Mouse (Mus musculus) neural tube, embryonic 13.5 days (tissue): ENCODE data around the gene Slco2b1. TPM values are rescaled to one million over a fixed set of nuclear protein-coding genes. Genes with fewer than 3 reads are reported as not detected.
A peak's percentile ranks its signal among the peaks of the same experiment; 100 is the strongest.

Experiments used
- ATAC-seq: fragments of 200-750 bp; cut with Nextera tagmentation; 2 replicates; pipeline ENCODE4 v1.8.0; 2017; ENCODE audit warnings: low read depth, mild to moderate bottlenecking, moderate TSS enrichment, moderate library complexity
- H3K27ac ChIP-seq: fragments of 300-500 bp; sonication (generic); replicated peaks from 2 replicates; pipeline ENCODE4 v1.5.1; 2015; ENCODE audit warnings: moderate library complexity, mild to moderate bottlenecking, inconsistent platforms
- H3K27me3 ChIP-seq: fragments of 300-500 bp; sonication (generic); 2 replicates; pipeline ENCODE4 v1.6.1; 2015; ENCODE audit warnings: mild to moderate bottlenecking, inconsistent platforms
- H3K36me3 ChIP-seq: fragments of 300-500 bp; sonication (generic); 2 replicates; pipeline ENCODE4 v1.6.1; 2015; ENCODE audit warnings: mild to moderate bottlenecking, inconsistent platforms
- H3K4me1 ChIP-seq: fragments of 300-500 bp; sonication (generic); replicated peaks from 2 replicates; pipeline ENCODE4 v1.6.1; 2015; ENCODE audit warnings: inconsistent platforms
- H3K4me2 ChIP-seq: fragments of 300-500 bp; sonication (generic); 2 replicates; pipeline ENCODE4 v1.6.1; 2015; ENCODE audit warnings: inconsistent platforms, mild to moderate bottlenecking, moderate library complexity
- H3K4me3 ChIP-seq: fragments of 300-500 bp; sonication (generic); 2 replicates; pipeline ENCODE4 v1.5.1; 2015; ENCODE audit warnings: mild to moderate bottlenecking, inconsistent platforms
- H3K9ac ChIP-seq: fragments of 300-500 bp; sonication (generic); 2 replicates; pipeline ENCODE4 v1.6.1; 2015; ENCODE audit warnings: moderate library complexity, mild to moderate bottlenecking, inconsistent platforms
- H3K9me3 ChIP-seq: fragments of 300-500 bp; sonication (generic); 2 replicates; pipeline ENCODE4 v1.6.1; 2016; ENCODE audit warnings: inconsistent platforms
- WGBS: fragments of 180-500 bp; shearing (Covaris S2); methylation state at CpG from one replicate; pipeline ENCODE4 v1.1.7; 2015; 5-methylcytosine and 5-hydroxymethylcytosine counted together
- polyA plus RNA-seq: library from polyadenylated mRNA; unstranded; fragments of >200 nt; fragmentation: Nextera tagmentation; extraction: Ambion mirVana; gene quantifications from 2 replicates; pipeline ENCODE4 v1.2.1, GENCODE M21; 2015

Gene Slco2b1
- polyA plus RNA-seq, 1 experiment from 2014 or later = 5.0 TPM

DNA sequence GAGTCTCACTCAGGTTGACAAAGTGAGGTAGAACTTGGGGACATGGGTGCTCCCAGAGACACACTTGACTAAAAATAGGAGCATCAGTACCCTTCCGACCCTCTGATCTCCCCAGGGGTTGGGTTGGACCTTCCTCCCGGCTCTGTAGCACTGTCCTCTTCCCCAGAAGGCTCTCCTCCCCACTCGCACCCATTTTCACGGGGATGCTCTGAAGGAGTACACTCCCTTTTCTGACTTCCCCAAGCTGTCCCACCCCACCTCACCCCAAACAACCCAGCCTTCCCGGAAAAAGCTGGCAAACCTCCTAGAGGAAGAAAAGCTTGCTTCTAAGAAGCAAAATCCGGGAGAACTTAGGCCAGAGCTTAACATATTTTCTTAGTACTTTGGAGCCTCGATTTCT lies 20.3 kb downstream of the Slco2b1 start:
- ATAC-seq = no peak
- no peak overlapping the region for H3K9ac ChIP-seq
- no peaks in the 10 kb centered on the region for H3K36me3 ChIP-seq
- H3K27ac ChIP-seq = no peak overlapping the region
- no peaks in the 10 kb centered on the region for H3K9me3 ChIP-seq
- no peak overlapping the region for H3K4me3 ChIP-seq
- H3K27me3 ChIP-seq = no peaks in the 10 kb centered on the region
- WGBS = 76% methylated on average over 7 of the region's 7 CpGs
- H3K4me1 ChIP-seq = no peaks in the 10 kb centered on the region; the same call in 1 of the 2 replicates
- no peak overlapping the region for H3K4me2 ChIP-seq

DNA sequence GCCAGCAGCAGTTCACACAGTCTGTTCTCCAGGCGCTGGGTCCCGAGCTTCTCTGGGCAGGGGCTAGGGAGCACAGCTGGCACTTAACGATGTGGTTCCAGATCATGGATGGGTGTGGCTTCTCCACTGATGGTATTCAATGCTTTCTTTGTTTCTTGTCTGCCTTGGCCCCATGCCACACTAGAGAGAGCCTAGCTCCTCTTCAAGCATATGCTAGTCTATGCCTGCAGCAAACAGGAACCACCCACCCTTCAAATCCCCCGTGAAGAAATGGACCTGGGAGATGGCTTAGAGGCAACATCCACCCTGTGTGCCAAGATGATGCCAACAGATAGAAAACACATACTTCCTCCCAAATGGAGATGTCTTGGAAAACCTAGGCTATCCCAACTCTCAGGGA lies 27.1 kb downstream of the Slco2b1 start:
- no peak for ATAC-seq
- H3K9me3 ChIP-seq = no peaks in the 10 kb centered on the region
- H3K4me2 ChIP-seq = no peak overlapping the region
- no peak overlapping the region for H3K9ac ChIP-seq
- H3K4me3 ChIP-seq = no peak overlapping the region
- no peaks in the 10 kb centered on the region for H3K36me3 ChIP-seq
- no peaks in the 10 kb centered on the region for H3K4me1 ChIP-seq
- no peaks in the 10 kb centered on the region for H3K27me3 ChIP-seq
- 56% methylated on average over 4 of the region's 4 CpGs for WGBS
- no peak overlapping the region for H3K27ac ChIP-seq

DNA sequence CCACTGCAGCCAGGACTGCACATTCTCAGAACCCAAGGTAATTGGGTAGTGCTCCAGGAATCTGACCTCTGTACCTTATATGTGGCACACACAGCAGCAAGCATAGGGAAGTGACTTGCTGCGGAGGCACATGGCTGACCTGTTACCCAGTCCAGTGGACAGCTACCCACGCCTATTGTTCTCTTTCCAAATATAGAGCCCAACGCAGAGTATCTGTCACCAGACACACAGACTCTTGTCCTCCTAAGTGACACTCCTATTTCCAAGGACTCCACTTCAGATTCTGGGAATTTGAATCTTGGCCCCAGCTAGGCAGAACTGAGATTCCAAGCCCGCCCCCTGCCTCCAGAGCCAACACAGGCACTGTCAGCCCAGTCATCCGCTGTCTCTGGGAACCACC lies 30.4 kb downstream of the Slco2b1 start:
- Histone ChIP-seq H3K9me3 (no peaks in the 10 kb centered on the region), H3K27ac (no peak overlapping the region), H3K9ac (no peak overlapping the region), H3K4me1 (no peaks in the 10 kb centered on the region), H3K4me2 (no peak overlapping the region), H3K36me3 (no peaks in the 10 kb centered on the region), H3K27me3 (no peaks in the 10 kb centered on the region), H3K4me3 (no peak overlapping the region)
- ATAC-seq = no peak
- WGBS = 81% methylated on average over 5 of the region's 5 CpGs

DNA sequence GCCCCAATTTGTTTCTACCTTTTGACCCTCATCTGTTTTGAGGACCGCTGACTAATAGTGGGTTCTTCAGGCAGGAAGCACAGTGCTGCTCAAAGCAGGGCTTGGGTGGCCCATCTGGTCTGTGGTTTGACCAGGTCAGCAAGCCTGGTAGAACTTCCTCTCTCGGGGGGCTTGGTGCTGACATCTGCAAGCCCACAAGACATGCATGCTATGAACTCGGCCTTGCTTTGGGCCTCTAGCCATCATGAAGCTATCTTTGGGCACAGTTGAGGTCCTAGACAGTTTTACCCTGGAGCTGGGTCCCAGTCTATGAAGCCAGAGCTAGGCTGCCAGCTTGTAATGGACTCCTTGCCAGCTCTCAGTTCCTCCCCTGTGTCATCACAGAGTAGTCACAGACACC lies 36.2 kb downstream of the Slco2b1 start:
- no peak overlapping the region for H3K4me2 ChIP-seq
- no peak overlapping the region for H3K9ac ChIP-seq
- no peak for ATAC-seq
- H3K27ac ChIP-seq = no peak overlapping the region
- no peaks in the 10 kb centered on the region for H3K9me3 ChIP-seq
- H3K4me3 ChIP-seq = no peak overlapping the region
- WGBS = 88% methylated on average over 3 of the region's 3 CpGs
- H3K36me3 ChIP-seq = no peaks in the 10 kb centered on the region
- H3K4me1 ChIP-seq = 0 out of 2 replicates have a peak, but pooled peaks cover 4% of the 10 kb centered on the region
- no peaks in the 10 kb centered on the region for H3K27me3 ChIP-seq

DNA sequence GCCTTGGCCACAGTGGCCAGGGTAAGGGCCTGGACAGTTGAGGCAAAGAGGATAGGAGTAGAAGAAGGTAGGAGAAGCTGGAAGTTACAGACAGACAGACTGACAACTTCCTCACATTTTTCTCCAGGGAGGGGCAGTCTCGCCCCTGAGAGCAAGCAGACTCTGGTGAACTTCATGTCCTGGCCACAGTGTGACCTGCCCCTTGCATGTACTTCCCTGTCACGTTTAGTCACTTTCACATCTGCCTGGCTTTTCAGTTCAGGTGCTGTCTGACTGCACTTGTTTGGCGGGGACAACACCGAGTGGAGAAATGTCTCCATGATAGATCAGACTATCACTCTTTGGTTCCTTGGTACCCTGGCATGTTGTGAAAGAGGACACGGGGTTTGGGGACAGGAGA lies 36.9 kb downstream of the Slco2b1 start:
- no peaks in the 10 kb centered on the region for H3K36me3 ChIP-seq
- 79% methylated on average over 5 of the region's 5 CpGs for WGBS
- no peak overlapping the region for H3K9ac ChIP-seq
- 0 out of 2 replicates have a peak, but pooled peaks cover 4% of the 10 kb centered on the region for H3K4me1 ChIP-seq
- no peak overlapping the region for H3K27ac ChIP-seq
- no peak overlapping the region for H3K4me2 ChIP-seq
- H3K9me3 ChIP-seq = no peaks in the 10 kb centered on the region
- H3K27me3 ChIP-seq = no peaks in the 10 kb centered on the region
- no peak overlapping the region for H3K4me3 ChIP-seq
- no peak for ATAC-seq

DNA sequence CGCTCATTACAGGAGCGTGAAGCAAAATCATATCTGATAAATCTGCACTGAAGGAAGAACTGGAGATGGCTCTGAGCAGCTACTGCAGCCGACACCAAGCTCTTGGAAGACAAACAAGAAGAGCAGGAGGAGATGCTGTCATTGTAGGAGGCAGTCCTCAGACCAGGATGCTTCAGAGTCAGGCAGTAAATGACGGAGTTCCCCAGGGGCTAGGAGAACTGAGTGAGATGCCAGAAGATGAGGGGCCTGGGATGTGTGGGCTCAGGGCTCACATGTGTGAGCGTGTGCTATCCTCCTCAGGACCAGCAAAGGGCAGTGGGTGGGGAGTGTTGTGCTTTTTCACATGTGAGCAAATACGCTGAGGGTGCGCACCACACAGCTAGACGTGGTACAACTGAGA lies 38.0 kb downstream of the Slco2b1 start:
- ATAC-seq = no peak
- Histone ChIP-seq H3K4me2 (no peak overlapping the region), H3K9ac (no peak overlapping the region), H3K36me3 (no peaks in the 10 kb centered on the region), H3K27ac (no peak overlapping the region), H3K9me3 (no peaks in the 10 kb centered on the region), H3K27me3 (no peaks in the 10 kb centered on the region), H3K4me3 (no peak overlapping the region), H3K4me1 (peaks cover 8% of the 10 kb centered on the region)
- WGBS = 84% methylated on average over 8 of the region's 8 CpGs

DNA sequence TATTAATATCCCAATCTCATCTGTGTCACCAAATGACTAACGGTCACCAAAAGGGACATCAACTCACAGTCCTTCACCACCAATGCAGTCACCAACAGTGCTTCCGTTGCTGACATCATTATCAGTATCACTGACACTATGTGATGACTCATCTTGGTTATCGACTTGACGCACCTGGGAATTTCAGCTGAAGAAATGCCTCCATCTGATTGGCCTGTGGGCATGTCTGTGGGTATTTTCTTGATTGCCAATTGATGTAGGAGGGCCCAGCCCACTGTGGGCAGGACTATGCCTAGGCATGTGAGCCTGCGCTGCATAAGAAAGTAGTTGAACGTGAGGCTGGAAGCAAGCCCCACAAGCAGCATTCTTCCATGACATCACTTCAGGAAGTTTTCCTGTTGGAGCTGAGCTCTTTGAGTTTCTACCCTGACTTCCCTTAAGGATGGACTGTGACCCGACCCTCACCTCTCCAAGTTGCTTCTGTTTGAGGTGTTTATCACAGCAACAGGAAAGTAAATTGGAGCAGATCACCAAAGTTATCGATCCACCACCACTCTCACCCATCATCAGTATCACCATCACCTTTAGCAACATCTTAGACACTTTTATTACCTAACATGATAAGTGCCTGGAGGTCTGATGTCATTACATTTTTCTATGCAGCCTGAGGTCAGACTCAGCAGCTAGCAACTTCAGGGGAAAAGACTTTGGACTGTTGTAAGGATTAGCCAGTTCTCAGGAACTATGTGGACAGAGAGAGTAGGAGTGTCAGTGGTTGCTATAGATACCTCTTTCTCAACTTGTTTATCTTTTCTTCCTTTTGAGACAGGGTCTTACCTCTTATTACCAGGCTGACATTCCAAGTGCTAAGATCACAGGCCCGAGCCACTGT lies 39.4 kb downstream of the Slco2b1 start:
- Histone ChIP-seq H3K4me1 (peaks cover 8% of the 10 kb centered on the region), H3K9ac (no peak overlapping the region), H3K27ac (no peak overlapping the region), H3K4me2 (no peak overlapping the region), H3K27me3 (no peaks in the 10 kb centered on the region), H3K4me3 (no peak overlapping the region), H3K9me3 (no peaks in the 10 kb centered on the region), H3K36me3 (no peaks in the 10 kb centered on the region)
- no peak for ATAC-seq
- WGBS = 90% methylated on average over 9 of the region's 9 CpGs

DNA sequence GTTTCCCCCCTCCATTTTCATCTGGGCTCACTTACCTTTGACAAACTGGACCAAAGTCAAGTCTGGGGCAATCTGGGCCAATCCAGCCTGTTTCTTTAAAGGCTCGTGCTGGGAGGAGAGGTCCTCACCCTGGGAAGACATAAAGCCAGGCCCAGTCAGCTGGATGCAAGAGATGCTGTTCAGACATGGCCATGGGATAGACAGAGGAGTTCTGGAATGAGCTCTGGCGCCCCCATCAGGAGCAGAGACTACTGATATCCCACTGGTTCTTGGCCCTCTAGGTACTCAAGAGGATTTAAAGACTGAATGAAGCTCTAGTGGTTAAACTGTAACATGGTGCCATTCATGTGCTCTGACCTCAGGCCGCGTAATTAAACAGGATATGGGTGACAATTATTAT lies 40.2 kb downstream of the Slco2b1 start:
- Histone ChIP-seq H3K27ac (no peak overlapping the region), H3K9ac (no peak overlapping the region)
- 75% methylated on average over 4 of the region's 4 CpGs for WGBS

DNA sequence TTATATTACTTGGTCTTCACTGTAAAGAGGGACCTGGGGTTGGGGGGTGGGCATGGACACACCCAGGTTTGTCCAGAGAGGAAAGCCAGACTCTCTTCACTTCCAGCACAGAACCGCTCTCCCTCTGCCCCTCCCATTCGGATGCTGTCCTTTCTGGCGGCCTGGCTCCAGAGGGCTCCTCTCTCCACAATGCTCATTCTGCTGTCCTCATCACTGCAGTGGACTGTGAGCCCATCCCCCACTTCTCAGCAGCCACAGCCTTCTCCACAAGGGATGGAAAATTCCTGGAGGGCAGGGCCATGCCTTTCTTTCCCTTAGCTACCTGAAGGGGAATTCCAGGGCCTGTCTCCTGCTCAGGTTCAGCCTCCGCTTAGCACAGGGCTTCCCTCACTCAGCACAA lies 42.3 kb downstream of the Slco2b1 start:
- H3K4me2 ChIP-seq = no peak overlapping the region
- no peaks in the 10 kb centered on the region for H3K9me3 ChIP-seq
- no peak for ATAC-seq
- WGBS = 32% methylated on average over 4 of the region's 4 CpGs
- H3K4me3 ChIP-seq = no peak overlapping the region
- no peaks in the 10 kb centered on the region for H3K36me3 ChIP-seq
- no peak overlapping the region for H3K9ac ChIP-seq
- no peaks in the 10 kb centered on the region for H3K27me3 ChIP-seq
- H3K27ac ChIP-seq = no peak overlapping the region
- peaks cover 15% of the 10 kb centered on the region for H3K4me1 ChIP-seq

More for the DNA sequence above, 40.2 kb downstream of the Slco2b1 start:
- no peaks in the 10 kb centered on the region for H3K27me3 ChIP-seq
- H3K9me3 ChIP-seq = no peaks in the 10 kb centered on the region
- no peak for ATAC-seq
- H3K4me1 ChIP-seq = peaks cover 8% of the 10 kb centered on the region
- H3K4me3 ChIP-seq = no peak overlapping the region
- H3K4me2 ChIP-seq = no peak overlapping the region
- no peaks in the 10 kb centered on the region for H3K36me3 ChIP-seq

DNA sequence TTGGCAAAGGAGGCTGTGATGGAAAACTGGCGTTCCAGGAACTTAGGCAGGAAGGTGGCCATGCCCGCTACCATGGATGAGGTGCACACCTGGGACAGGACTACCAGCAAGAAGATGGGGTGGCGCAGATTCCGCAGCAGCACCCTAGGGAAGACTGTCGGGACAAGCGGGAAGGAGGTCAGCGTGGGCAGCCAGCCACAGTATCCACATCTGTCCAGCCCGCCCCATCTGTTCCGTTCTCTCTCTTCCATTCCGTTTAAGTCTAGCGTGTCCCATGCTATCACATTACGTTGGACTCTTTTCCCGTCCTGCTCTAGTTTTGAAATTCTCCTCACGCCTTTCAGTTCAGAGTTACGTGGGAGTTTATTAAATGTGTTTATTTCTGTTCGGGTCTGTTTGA lies 44.0 kb downstream of the Slco2b1 start:
- H3K27ac ChIP-seq = no peak overlapping the region
- H3K9me3 ChIP-seq = no peaks in the 10 kb centered on the region
- WGBS = 89% methylated on average over 16 of the region's 16 CpGs
- H3K4me2 ChIP-seq = no peak overlapping the region
- no peak overlapping the region for H3K4me3 ChIP-seq
- no peak for ATAC-seq
- H3K36me3 ChIP-seq = no peaks in the 10 kb centered on the region
- H3K27me3 ChIP-seq = no peaks in the 10 kb centered on the region
- peaks cover 18% of the 10 kb centered on the region for H3K4me1 ChIP-seq
- no peak overlapping the region for H3K9ac ChIP-seq

DNA sequence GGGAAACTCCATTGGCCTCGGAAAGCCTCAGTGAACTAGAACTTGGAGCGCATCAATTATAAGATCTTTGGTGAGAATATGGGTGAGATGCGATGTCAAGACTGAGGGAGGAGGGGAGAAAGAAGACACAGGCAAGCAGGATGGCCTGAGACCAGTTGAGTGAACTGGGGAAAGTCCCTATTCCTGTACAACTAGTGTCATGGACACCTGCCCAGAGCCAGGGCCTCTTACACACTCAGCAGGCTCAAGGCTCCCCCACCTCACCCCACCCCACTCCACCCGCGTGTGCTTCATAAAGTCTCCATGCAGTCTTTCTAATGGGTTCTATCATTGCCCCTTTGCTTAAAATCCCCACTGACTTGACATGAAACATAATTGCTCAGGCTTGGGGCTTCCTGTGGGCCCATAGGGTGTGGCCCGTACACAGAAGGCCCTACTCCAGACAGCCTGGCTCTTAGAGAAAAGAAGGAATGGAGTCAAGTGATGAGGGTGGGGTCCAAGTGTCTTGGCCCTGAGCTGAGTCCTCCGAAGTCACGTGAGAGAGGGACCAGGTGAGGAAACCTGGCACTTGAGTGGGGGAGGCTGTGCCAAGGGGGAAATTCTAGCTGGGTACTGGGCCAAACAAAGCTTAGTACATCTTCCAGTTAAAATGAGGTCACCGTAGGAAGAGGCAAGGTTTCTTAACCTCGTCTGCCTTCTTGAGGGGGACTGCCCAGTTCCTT lies 45.2 kb downstream of the Slco2b1 start:
- no peak for ATAC-seq
- peaks cover 18% of the 10 kb centered on the region for H3K4me1 ChIP-seq
- no peak overlapping the region for H3K27ac ChIP-seq
- H3K9me3 ChIP-seq = no peaks in the 10 kb centered on the region
- H3K4me2 ChIP-seq = no peak overlapping the region
- H3K9ac ChIP-seq = no peak overlapping the region
- no peaks in the 10 kb centered on the region for H3K36me3 ChIP-seq
- 92% methylated on average over 10 of the region's 10 CpGs for WGBS
- H3K27me3 ChIP-seq = no peaks in the 10 kb centered on the region
- no peak overlapping the region for H3K4me3 ChIP-seq

DNA sequence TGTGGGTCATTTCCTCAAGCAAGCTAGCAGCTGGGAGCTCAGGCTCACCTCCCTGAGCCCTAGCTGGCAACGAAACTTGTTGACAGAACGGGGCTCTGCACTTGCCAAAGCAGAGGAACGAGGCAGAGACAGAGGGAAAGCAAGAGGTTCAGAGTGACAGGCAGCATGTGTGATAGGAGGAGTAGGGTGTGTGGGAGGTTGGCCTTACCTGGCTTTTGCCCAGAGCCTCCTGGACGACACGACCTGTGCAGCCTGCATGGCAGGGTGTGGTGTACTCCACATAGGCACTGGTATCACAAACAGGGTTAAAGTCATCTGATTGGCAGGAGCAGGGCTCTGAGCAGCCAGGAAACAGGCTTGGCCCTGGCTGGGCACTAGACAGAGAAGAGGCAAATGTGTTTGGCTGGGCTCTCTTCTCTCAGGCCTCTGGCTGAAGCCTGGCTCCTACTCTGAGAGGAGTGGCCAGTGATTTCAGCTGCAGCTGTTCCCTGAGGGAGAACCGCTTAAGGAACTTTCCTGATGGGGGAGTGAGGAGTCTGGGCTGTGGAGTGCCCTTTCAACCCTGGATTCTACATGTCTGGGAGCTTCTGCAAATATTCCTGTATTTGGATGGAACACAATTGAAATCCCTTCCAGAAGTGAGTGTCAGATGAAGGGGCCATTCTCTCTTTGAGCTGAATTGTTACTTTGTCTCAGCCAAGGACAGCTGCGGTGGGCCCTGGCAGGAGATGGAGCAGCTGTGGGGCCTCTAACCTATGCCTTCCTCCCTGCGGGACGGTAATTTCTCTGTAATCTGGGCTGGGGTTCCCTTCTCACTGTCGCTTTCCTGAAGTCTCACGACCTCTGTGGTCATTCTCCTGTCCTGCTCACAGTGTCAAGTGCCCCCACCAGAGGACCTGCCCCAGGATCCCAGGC lies 46.3 kb downstream of the Slco2b1 start:
- 59% methylated on average over 11 of the region's 11 CpGs for WGBS
- 0 out of 2 replicates have a peak overlapping the region, but pooled peaks have one; percentile 3 for H3K27ac ChIP-seq
- no peak for ATAC-seq

More for the DNA sequence above, 46.3 kb downstream of the Slco2b1 start:
- Histone ChIP-seq H3K36me3 (no peaks in the 10 kb centered on the region), H3K27me3 (no peaks in the 10 kb centered on the region), H3K4me3 (no peak overlapping the region), H3K9ac (no peak overlapping the region), H3K4me1 (peaks cover 14% of the 10 kb centered on the region), H3K4me2 (no peak overlapping the region), H3K9me3 (no peaks in the 10 kb centered on the region)
